Mouse (Mus musculus): ENCODE data around the gene Ces1f. TPM values are rescaled to one million over a fixed set of nuclear protein-coding genes. Genes with fewer than 3 reads are reported as not detected.

Gene Ces1f
- 26.6 and 56.2 TPM in 2 replicates for polyA plus RNA-seq (2012; rRNA removed; ENCODE audit: low replicate concordance)

DNA sequence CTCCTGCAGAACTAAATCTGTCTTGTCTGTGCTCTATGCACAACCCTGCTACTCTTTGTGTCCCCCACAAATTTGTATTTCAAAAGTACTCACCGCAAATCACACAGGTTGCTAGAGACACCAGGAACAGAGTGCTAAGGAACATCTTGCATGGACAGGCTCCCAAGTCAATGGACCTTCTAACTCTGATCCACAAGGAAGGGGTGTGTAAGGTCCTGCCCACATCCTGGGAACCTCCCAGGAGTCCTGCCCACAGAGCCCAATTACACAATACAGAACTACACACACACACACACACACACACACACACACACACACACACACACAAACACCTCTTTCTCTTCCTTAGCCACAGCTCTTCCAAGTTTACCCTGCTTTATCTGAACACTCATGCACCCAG, at the start of gene Ces1f:
Ces1f (minus strand) TSS at position 192 of the 400 bp plus-strand sequence.

DNA sequence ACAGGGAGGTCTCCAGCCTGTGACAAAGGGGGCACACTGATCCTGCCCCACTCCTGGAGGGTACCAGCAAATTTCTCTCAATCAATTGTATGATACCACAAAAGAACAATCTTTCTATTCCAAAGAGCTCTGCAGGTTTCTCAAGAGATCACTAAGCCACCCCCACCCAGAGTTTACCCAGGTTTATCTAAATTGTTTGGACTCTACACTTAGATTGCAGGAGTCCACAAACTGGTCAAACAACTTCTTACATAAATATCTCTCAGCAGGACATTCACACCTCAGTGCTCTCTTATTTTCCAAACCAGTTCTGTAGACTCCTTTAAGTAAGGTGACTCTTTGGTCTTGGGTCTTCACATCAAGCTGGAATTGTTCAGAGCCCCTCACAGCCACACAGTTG, 50.1 kb downstream of the Ces1f start, which contains the start of gene Ces1e:
Ces1e (minus strand) TSS at position 174 of the 400 bp plus-strand sequence.

Other genes with a start within 250 kb of the Ces1f start
- 0.50 TPM in 1 of 2 replicates, not detected in the other for gene Ces1a, start 231.6 kb downstream of the Ces1f start, polyA plus RNA-seq (2012; rRNA removed; ENCODE audit: low replicate concordance)
- gene Ces1b, start 199.7 kb downstream of the Ces1f start, polyA plus RNA-seq (2012; rRNA removed; ENCODE audit: low replicate concordance): not detected in 2 replicates
- gene Ces1c, start 148.5 kb downstream of the Ces1f start, polyA plus RNA-seq (2012; rRNA removed; ENCODE audit: low replicate concordance): 2.0 TPM in 1 of 2 replicates, not detected in the other
- gene Ces1d, start 81.9 kb downstream of the Ces1f start, polyA plus RNA-seq (2012; rRNA removed; ENCODE audit: low replicate concordance): 662 and 1,338 TPM in 2 replicates
- gene Ces1e, start 50.1 kb downstream of the Ces1f start, polyA plus RNA-seq (2012; rRNA removed; ENCODE audit: low replicate concordance): 0.30 and 0.62 TPM in 2 replicates
- gene Ces1g, start 57.6 kb upstream of the Ces1f start, polyA plus RNA-seq (2012; rRNA removed; ENCODE audit: low replicate concordance): 0.26 TPM in 1 of 2 replicates, not detected in the other
- not detected in 2 replicates for gene Ces1h, start 100.0 kb upstream of the Ces1f start, polyA plus RNA-seq (2012; rRNA removed; ENCODE audit: low replicate concordance)

Data from mammary gland, adult 2 months (tissue).